8 mouse cellular contexts compared by ENCODE assay signal in genomic region chr14:56778200-56778932, GRCm38 (mm10). TPM values are rescaled to one million over a fixed set of nuclear protein-coding genes. Genes with fewer than 3 reads are reported as not detected.
DNase-seq lines count a peak whose midpoint lies in the region; ATAC-seq and TF ChIP-seq lines count a peak whose summit lies in the region.

Gene Pspc1 (minus strand): TSS chr14:56778316.

- H3K4me1 ChIP-seq in cortical plate, adult 2 months (ENCODE audit: control insufficient read depth, insufficient read depth, low read length), result peaks cover 3% of the 10 kb centered on the region; the same call in 1 of the 2 replicates
- H3K4me1 ChIP-seq in megakaryocyte, embryonic 14.5 days, result peaks cover 49% of the 10 kb centered on the region

- peak; percentile 99 for TF ChIP-seq POLR2A in cortical plate, adult 2 months (IDR thresholded peaks at IDR 0.05; ENCODE audit: extremely low read depth, insufficient read depth, low read length)

- peak; percentile 78 for ATAC-seq in activated CD4-positive, CD25-positive, alpha-beta regulatory T cell, adult 4 months

- peaks cover 2% of the 10 kb centered on the region for H3K36me3 ChIP-seq in megakaryocyte, embryonic 14.5 days (replicated peaks; ENCODE audit: low read length)

- peak within 1 kb of the TSS; percentile 85 for H3K4me3 ChIP-seq in cortical plate, adult 2 months (ENCODE audit: insufficient read depth, low read length)
- H3K4me3 ChIP-seq in megakaryocyte, embryonic 14.5 days (replicated peaks), result peak within 1 kb of the TSS; percentile 96

- no peaks in the 10 kb centered on the region for H3K9me3 ChIP-seq in megakaryocyte, embryonic 14.5 days

- H3K27ac ChIP-seq in cortical plate, adult 2 months (ENCODE audit: insufficient read depth, low read length), result peak within 1 kb of the TSS; percentile 82

- DNase-seq in gastrocnemius, adult 8-10 months (ENCODE audit: low spot score in 2 of 2), result peak; percentile 92 to 94
- DNase-seq in hindlimb bud, embryonic 11.5 days (ENCODE audit: extremely low spot score, low read depth, low spot score), result peak; percentile 95
- peak; percentile 94 to 96 for DNase-seq in left cerebral cortex, adult 8-10 months (ENCODE audit: low spot score in 2 of 2)
- peak; percentile 98 for DNase-seq in right cerebral cortex, postnatal 10 days (ENCODE audit: low spot score in 2 of 2)
- peak; percentile 97 for DNase-seq in urinary bladder, postnatal 25 days (ENCODE audit: low spot score)

- TF ChIP-seq CTCF in cortical plate, adult 2 months (IDR thresholded peaks at IDR 0.05; ENCODE audit: extremely low read depth, insufficient read depth, low read length), result no peak

- H3K27me3 ChIP-seq in megakaryocyte, embryonic 14.5 days (replicated peaks), result no peaks in the 10 kb centered on the region

RNA-seq across cellular contexts. Expression of gene Pspc1, which starts in this region (rescaled TPM):
- polyA plus RNA-seq in activated CD4-positive, CD25-positive, alpha-beta regulatory T cell, adult 4 months (2017; shearing (Covaris generic)), result 10 to 100 TPM; 13.3 to 22.0 TPM
- 32.1 and 33.2 TPM in 2 replicates for polyA plus RNA-seq in cortical plate, adult 2 months (2012; rRNA removed)
- total RNA-seq in gastrocnemius, adult 8-10 months (2022), result 10 to 100 TPM in 1 of 4 experiments, 1 to 10 TPM in 3; 6.8 to 10.3 (median 9.1) TPM
- 10 to 100 TPM; 64.0 to 76.1 (median 71.0) TPM for total RNA-seq in left cerebral cortex, adult 8-10 months (2022)
- polyA plus RNA-seq in megakaryocyte, embryonic 14.5 days (2012; ENCODE audit: insufficient read depth, low replicate concordance), result 1.7 and 4.4 TPM in 2 replicates

Comparison
In these comparisons a context has a peak if more than half of its experiments do, and no peak if none do; other contexts are left out.
1. Peak in every context shown above with its lines: DNase-seq, ATAC-seq, H3K4me3 ChIP-seq and H3K27ac ChIP-seq.
2. RNA of gene Pspc1 (total RNA-seq): 64.0 to 76.1 TPM in left cerebral cortex, adult 8-10 months; 6.8 to 10.3 TPM in gastrocnemius, adult 8-10 months; every median in the first group is over 4 times any median in the second.